Mouse (Mus musculus): ENCODE data around the gene Dupd1.

DNA sequence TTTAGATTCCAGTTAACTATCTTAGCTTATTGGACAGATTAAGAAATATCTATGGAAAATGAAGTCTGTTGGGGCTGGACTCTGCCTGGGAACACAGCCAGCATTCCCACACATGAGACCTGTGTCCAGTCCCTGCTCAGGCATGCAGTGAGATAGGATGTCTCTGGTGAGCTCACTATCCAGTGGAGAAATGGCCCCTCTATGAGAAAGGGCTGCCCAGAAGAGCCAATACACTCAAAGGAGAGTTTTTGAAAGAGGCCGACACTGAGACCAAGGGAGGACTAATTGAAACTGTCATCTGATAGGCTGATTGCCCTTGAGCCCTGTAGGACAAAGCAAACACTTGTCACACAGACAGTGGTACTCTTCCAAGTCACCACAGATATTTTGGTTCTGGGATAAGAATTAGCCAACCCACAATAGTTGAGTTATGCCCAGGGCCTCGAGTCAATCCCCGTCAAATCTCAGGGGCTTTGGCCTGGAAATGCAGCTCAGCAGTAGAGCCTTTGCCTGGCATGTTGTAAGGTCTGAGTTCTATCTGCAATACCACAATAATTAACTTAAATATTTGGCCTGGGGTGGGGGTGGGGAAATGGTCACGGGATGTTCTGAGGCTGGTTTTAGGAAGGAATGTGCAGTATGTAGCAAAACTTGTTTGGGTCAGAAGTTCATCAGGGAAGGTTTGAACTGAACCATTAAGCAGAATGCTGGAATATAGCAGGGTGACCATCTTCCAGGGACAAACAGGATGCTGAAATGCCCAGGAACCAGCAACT is 6.2 kb upstream of the Dupd1 start:
- TF ChIP-seq CTCF (IDR thresholded peaks at IDR 0.05) (no peak), EP300 (IDR thresholded peaks at IDR 0.05) (no peak)

Data from lung, postnatal 0 days (tissue).